Mouse (Mus musculus) liver, adult 2 months (tissue): ENCODE measurements around the gene Tmem198b. TPM values are rescaled to one million over a fixed set of nuclear protein-coding genes. Genes with fewer than 3 reads are reported as not detected.

Experiments
- DNase-seq: peaks from one replicate; pipeline ENCODE4 v3.0.0-alpha.2; 2011; ENCODE audit warnings: low read depth, low spot score; ENCODE audit errors: extremely low read depth
- H3K27ac ChIP-seq: fragments of 200-500 bp; replicated peaks from 2 replicates; pipeline ENCODE4 v1.5.1; 2012; ENCODE audit warnings: low read depth, mild to moderate bottlenecking, control low read depth, inconsistent platforms, low read length; ENCODE audit not compliant: insufficient read depth
- H3K27me3 ChIP-seq: fragments of 200-500 bp; 2 replicates; pipeline ENCODE4 v1.6.1; 2012; ENCODE audit warnings: mild to moderate bottlenecking, moderate library complexity, low read length, inconsistent platforms; ENCODE audit not compliant: control insufficient read depth, insufficient read depth
- H3K36me3 ChIP-seq: fragments of 200-500 bp; 2 replicates; pipeline ENCODE4 v1.6.1; 2012; ENCODE audit warnings: low read length, inconsistent platforms; ENCODE audit not compliant: control insufficient read depth, insufficient read depth
- H3K4me1 ChIP-seq: fragments of 200-500 bp; 2 replicates; pipeline ENCODE4 v1.6.1; 2011; ENCODE audit warnings: low read length; ENCODE audit not compliant: control insufficient read depth, insufficient read depth
- H3K4me3 ChIP-seq: fragments of 200-500 bp; 2 replicates; pipeline ENCODE4 v1.5.1; 2011; ENCODE audit warnings: low read depth, mild to moderate bottlenecking, control low read depth, low read length, moderate library complexity; ENCODE audit not compliant: insufficient read depth
- H3K79me2 ChIP-seq: fragments of 200-500 bp; 2 replicates; pipeline ENCODE4 v1.6.1; 2012; ENCODE audit warnings: inconsistent platforms, mild to moderate bottlenecking, low read length, moderate library complexity; ENCODE audit not compliant: control insufficient read depth, insufficient read depth
- H3K9ac ChIP-seq: fragments of 200-500 bp; 2 replicates; pipeline ENCODE4 v1.6.1; 2012; ENCODE audit warnings: low read depth, mild to moderate bottlenecking, control low read depth, inconsistent platforms, low read length
- CTCF ChIP-seq: fragments of 200-500 bp; IDR thresholded peaks from 2 replicates; pipeline ENCODE4 v1.5.1; 2011; ENCODE audit warnings: low read depth, low read length, control low read depth
- POLR2A ChIP-seq: fragments of 200-500 bp; IDR thresholded peaks from 2 replicates; pipeline ENCODE4 v1.6.1; 2011; ENCODE audit warnings: low read length, control low read depth; ENCODE audit not compliant: insufficient read depth; ENCODE audit errors: extremely low read depth
- WGBS: fragments of 180-500 bp; shearing (Covaris S2); methylation state at CpG from one replicate; pipeline ENCODE4 v1.1.7; 2018; 5-methylcytosine and 5-hydroxymethylcytosine counted together
- polyA plus RNA-seq: library from polyadenylated mRNA; depleted of rRNA; stranded (reverse); fragments of >200 nt; gene quantifications from 2 replicates; pipeline ENCODE4 v1.2.3, GENCODE M21; 2012; rRNA removed
- total RNA-seq: library from RNA; depleted of rRNA; stranded (reverse); fragments of >200 nt; gene quantifications from 2 replicates; pipeline ENCODE4 v1.2.3, GENCODE M21; 2014; rRNA removed

The Tmem198b gene
- total RNA-seq, result 1.3 and 1.6 TPM in 2 replicates
- polyA plus RNA-seq, result 4.5 and 5.7 TPM in 2 replicates

DNA sequence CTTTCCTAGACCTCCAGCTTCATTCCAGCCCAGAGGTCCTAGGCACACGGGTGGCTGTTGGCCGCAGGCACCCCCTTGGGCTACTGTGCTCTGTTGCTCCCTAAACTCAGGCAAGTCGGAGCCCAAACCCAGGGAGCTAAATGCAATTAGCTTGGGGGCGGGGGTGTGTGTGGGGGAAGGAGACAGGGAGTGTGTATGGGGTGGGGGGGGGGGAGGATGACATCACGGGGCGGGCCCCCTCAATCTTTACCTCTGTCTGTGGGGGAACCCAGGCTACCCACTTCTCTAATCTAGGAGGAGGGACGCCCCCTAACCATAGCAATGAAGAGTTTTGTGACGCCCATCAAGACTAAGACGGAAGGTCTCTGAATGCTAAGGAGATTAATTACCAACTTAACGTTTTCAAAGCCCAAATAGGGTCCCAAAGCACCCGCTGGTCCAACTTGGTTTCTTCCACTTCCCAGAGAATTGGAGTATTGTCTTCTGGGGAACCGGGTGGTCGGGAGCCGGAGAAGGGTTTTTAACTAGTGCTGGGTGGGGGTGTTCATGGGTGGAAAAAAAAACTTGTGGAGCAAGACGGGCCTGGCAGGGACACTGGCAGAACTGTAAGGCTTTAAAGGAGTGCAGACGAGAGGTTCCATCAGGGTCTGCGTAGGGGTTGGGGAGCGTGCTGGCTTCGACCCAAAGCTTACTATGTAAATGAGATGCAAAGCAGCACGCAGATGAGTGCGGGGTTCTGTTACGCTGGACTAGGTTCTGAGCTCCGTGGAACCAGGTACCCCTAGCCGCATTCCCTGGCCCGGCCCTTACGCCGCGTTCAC lies at the start of gene Tmem198b:
Gene Tmem198b, minus strand, starts transcription at position 100 of the 821 bp plus-strand sequence.
- WGBS, result 1% methylated on average over 28 of the region's 28 CpGs
- no peak for TF ChIP-seq POLR2A
- TF ChIP-seq CTCF, result no peak
- Histone ChIP-seq H3K27me3 (no peaks in the 10 kb centered on the region), H3K4me3 (peak within 1 kb of the TSS; percentile 83), H3K9ac (peak within 1 kb of the TSS; percentile 83), H3K27ac (peak within 1 kb of the TSS; percentile 81), H3K4me1 (peaks cover 20% of the 10 kb centered on the region), H3K36me3 (peaks cover 5% of the 10 kb centered on the region; the same call in 1 of the 2 replicates), H3K79me2 (peaks cover 16% of the 10 kb centered on the region; the same call in 1 of the 2 replicates)
- DNase-seq, result no peak

DNA sequence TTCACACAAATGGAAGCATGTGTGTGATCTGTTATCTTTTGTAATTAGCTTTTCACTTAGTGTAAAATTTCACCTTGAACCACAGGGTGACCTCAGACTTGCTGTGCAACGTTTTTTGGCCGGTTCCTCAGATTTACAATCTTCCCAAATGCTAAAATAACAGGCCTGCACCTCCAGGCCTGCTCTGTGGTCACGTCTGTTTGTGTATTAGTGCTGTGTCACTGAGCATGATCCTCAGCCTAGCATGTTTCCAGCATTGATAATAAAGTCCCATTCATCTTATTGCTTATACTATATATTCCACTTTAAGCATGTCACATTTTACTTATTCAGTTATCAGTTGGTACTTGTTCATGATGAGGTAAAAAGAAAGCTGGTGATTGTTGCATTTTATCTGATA lies 46.2 kb upstream of the Tmem198b start:
- H3K9ac ChIP-seq, result no peak overlapping the region
- DNase-seq, result no peak
- H3K4me1 ChIP-seq, result no peaks in the 10 kb centered on the region
- TF ChIP-seq CTCF (no peak), POLR2A (no peak)
- H3K4me3 ChIP-seq, result no peak overlapping the region
- peaks cover 49% of the 10 kb centered on the region for H3K36me3 ChIP-seq
- WGBS, result 45% methylated on average over 3 of the region's 3 CpGs
- no peak overlapping the region for H3K27ac ChIP-seq
- no peaks in the 10 kb centered on the region for H3K27me3 ChIP-seq
- H3K79me2 ChIP-seq, result no peaks in the 10 kb centered on the region; the same call in 1 of the 2 replicates

DNA sequence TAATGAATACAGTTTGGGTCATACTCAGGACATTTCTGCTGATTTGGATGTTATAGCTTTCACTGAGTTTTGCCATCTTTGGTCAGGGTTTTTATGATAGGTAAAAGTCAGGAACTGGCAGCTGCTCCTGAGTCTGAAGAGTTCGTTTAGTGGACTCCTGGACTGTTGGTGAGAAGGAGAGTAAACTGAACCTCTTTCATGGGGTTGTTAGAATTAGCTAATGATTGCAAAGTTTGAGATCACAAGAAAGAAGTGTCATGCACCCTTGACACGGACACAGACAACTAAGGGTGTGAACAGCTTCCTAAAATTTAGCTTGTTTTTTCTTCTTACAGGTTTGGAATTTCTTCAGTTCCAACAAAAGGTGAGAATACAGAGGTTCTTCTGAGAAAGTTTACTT lies 44.3 kb upstream of the Tmem198b start:
- no peaks in the 10 kb centered on the region for H3K27me3 ChIP-seq
- H3K36me3 ChIP-seq, result peaks cover 51% of the 10 kb centered on the region
- no peak overlapping the region for H3K9ac ChIP-seq
- TF ChIP-seq CTCF (no peak), POLR2A (no peak)
- H3K79me2 ChIP-seq, result no peaks in the 10 kb centered on the region; the same call in 1 of the 2 replicates
- H3K4me3 ChIP-seq, result no peak overlapping the region
- peak; percentile 75 for DNase-seq
- WGBS, result 18% methylated on average over 2 of the region's 2 CpGs
- no peaks in the 10 kb centered on the region for H3K4me1 ChIP-seq
- H3K27ac ChIP-seq, result no peak overlapping the region

DNA sequence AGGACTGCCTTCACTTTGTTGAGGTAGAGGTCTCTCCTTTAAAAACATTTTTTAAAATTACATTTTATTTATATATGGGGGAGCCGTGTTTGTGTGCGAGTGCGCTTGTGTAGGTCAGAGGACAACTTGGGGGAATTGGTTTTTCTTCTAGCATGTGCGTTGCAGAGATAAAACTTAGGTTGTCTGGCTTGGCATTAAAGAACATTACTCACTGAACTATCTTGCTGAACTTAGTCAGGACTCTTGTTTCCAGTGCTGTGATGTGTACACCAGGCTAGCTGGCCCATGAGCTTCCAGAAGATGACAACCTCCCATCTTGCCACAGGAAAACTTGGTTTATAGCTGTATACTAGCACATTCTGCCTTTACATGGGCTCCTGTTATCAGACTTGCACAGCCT lies 42.5 kb upstream of the Tmem198b start:
- Histone ChIP-seq H3K4me1 (no peaks in the 10 kb centered on the region), H3K9ac (no peak overlapping the region), H3K36me3 (peaks cover 57% of the 10 kb centered on the region), H3K79me2 (no peaks in the 10 kb centered on the region; the same call in 1 of the 2 replicates), H3K27ac (no peak overlapping the region), H3K4me3 (no peak overlapping the region), H3K27me3 (no peaks in the 10 kb centered on the region)
- 98% methylated on average over 4 of the region's 4 CpGs for WGBS
- no peak for DNase-seq
- TF ChIP-seq POLR2A (no peak), CTCF (no peak)

DNA sequence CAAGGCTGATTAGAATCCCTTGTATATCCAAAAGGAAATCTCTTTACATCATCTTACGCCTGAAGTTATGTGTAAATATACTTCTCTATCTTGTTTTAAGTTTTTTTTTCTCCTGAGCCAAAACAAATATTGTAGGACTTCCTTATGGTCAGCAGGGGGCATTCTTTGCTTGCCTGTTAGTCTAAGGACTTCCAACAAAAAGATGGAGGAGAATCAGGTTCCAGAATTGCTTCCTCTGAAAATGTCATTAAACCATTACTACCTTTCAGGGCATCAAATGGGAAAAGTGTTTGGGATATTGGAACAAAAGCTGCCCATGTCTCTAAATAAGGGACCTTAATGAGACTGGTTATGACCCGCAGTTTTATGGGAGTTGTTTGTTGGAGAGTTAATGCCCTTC lies 41.3 kb upstream of the Tmem198b start:
- 70% methylated on average over 2 of the region's 2 CpGs for WGBS
- Histone ChIP-seq H3K4me3 (no peak overlapping the region), H3K36me3 (peaks cover 62% of the 10 kb centered on the region), H3K27me3 (no peaks in the 10 kb centered on the region), H3K79me2 (no peaks in the 10 kb centered on the region; the same call in 1 of the 2 replicates), H3K27ac (no peak overlapping the region), H3K9ac (no peak overlapping the region), H3K4me1 (no peaks in the 10 kb centered on the region)
- TF ChIP-seq POLR2A (no peak), CTCF (no peak)
- DNase-seq, result no peak

DNA sequence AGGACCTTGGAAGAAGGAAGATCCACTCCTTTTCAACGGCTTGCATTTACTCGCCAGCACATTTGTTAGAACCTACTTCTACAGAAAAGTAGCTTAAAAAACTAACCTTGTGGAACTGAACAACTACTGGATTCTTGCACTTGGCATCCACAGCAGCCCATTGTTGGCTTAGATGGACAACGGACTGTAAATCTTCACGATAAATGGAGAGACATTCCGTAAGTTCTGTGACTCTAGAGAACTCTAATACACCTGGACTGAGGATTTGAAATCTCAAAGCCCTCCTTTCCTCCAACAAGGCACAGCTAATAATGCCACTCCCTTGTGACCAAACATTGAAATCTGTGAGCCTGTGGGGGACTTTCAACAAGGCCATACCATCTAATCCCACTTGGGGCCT lies 39.1 kb upstream of the Tmem198b start:
- H3K79me2 ChIP-seq, result no peaks in the 10 kb centered on the region; the same call in 1 of the 2 replicates
- H3K4me3 ChIP-seq, result no peak overlapping the region
- no peak for DNase-seq
- WGBS, result 93% methylated on average over 5 of the region's 5 CpGs
- no peaks in the 10 kb centered on the region for H3K4me1 ChIP-seq
- TF ChIP-seq CTCF (no peak), POLR2A (no peak)
- H3K27ac ChIP-seq, result no peak overlapping the region
- no peaks in the 10 kb centered on the region for H3K27me3 ChIP-seq
- H3K36me3 ChIP-seq, result peaks cover 61% of the 10 kb centered on the region
- H3K9ac ChIP-seq, result no peak overlapping the region
